Mouse (Mus musculus) midbrain, postnatal 0 days (tissue): Measurements from ENCODE around the gene Hs2st1. TPM values are rescaled to one million over a fixed set of nuclear protein-coding genes. Genes with fewer than 3 reads are reported as not detected.

Experiments used
- ATAC-seq: fragments of 200-750 bp; cut with Nextera tagmentation; 2 replicates; pipeline ENCODE4 v1.8.0; 2017; ENCODE audit warnings: moderate number of reproducible peaks, mild to moderate bottlenecking, moderate TSS enrichment, moderate library complexity; ENCODE audit not compliant: low FRiP score
- DNase-seq: peaks from one replicate; pipeline ENCODE4 v3.0.0-alpha.2; 2015; ENCODE audit warnings: low spot score
- H3K27ac ChIP-seq: fragments of 300-500 bp; sonication (generic); 2 replicates; pipeline ENCODE4 v1.5.1; 2014; ENCODE audit warnings: low read depth, mild to moderate bottlenecking, low read length, mixed read lengths
- H3K27me3 ChIP-seq: fragments of 300-500 bp; sonication (generic); 2 replicates; pipeline ENCODE4 v1.6.1; 2014; ENCODE audit warnings: low read length, control low read depth, mixed read lengths; ENCODE audit not compliant: insufficient read depth
- H3K36me3 ChIP-seq: fragments of 300-500 bp; sonication (generic); 2 replicates; pipeline ENCODE4 v1.6.1; 2014; ENCODE audit warnings: low read length, control low read depth, mixed read lengths; ENCODE audit not compliant: insufficient read depth
- H3K4me1 ChIP-seq: fragments of 300-500 bp; sonication (generic); 2 replicates; pipeline ENCODE4 v1.6.1; 2014; ENCODE audit warnings: mild to moderate bottlenecking, control low read depth, antibody characterized with exemption, low read length, mixed read lengths; ENCODE audit not compliant: insufficient read depth
- H3K4me2 ChIP-seq: fragments of 300-500 bp; sonication (generic); 2 replicates; pipeline ENCODE4 v1.6.1; 2014; ENCODE audit warnings: low read depth, mild to moderate bottlenecking, low read length, mixed read lengths; ENCODE audit not compliant: poor library complexity, severe bottlenecking
- H3K4me3 ChIP-seq: fragments of 300-500 bp; sonication (generic); 2 replicates; pipeline ENCODE4 v1.5.1; 2014; ENCODE audit warnings: low read depth, mild to moderate bottlenecking, low read length, moderate library complexity
- H3K9ac ChIP-seq: fragments of 300-500 bp; sonication (generic); replicated peaks from 2 replicates; pipeline ENCODE4 v1.6.1; 2014; ENCODE audit warnings: mild to moderate bottlenecking, low read length, moderate library complexity, mixed read lengths; ENCODE audit not compliant: poor library complexity, severe bottlenecking
- H3K9me3 ChIP-seq: fragments of 300-500 bp; sonication (generic); 2 replicates; pipeline ENCODE4 v1.6.1; 2016; ENCODE audit warnings: low read length, control low read depth
- CTCF ChIP-seq: IDR thresholded peaks from 2 replicates; pipeline ENCODE4 v1.5.1; 2016; ENCODE audit warnings: antibody characterized with exemption, mild to moderate bottlenecking
- WGBS: fragments of 180-500 bp; shearing (Covaris S2); extraction: QIAGEN DNeasy Blood & Tissue Kit; methylation state at CpG from one replicate; pipeline ENCODE4 v1.1.7; 2014; 5-methylcytosine and 5-hydroxymethylcytosine counted together
- polyA plus RNA-seq: library from polyadenylated mRNA; unstranded; fragments of >200 nt; fragmentation: Nextera tagmentation; extraction: Ambion mirVana; gene quantifications from 2 replicates; pipeline ENCODE4 v1.2.1, GENCODE M21; 2015
- total RNA-seq: library from RNA; depleted of rRNA; stranded (reverse); fragments of >200 nt; gene quantifications from 2 replicates; pipeline ENCODE4 v1.2.3, GENCODE M21; 2014

Gene Hs2st1
- total and polyA plus RNA-seq, 2 experiments from 2014 or later = 13.4 to 48.5 TPM

- no peak overlapping the region for H3K27ac ChIP-seq
- DNase-seq (no peak), ATAC-seq (no peak)
Measured at GRCm38 (mm10) chr3:144546490-144546889, 23.5 kb downstream of the Hs2st1 start.

DNA sequence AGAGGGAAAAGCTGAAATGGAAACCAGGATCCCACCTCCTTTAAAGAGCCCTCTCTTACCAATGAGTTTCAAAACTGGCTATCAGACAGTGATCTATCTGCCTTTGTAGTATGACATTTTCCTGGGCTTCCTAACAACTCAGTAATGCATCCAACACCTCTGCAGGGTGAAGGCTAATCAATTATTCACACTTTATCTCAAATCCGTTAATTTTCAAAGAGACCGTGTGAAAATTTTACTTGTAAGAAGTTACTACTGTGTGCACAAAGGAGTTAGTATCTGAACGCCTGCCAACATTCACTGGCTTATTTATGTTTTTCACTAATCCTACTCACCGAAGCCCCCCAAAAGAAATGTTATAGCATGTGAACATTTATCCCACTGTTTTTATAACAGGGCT lies 24.1 kb downstream of the Hs2st1 start:
- ATAC-seq (no peak), DNase-seq (no peak)

More at GRCm38 (mm10) chr3:144546490-144546889, 23.5 kb downstream of the Hs2st1 start:
- Histone ChIP-seq H3K27me3 (no peaks in the 10 kb centered on the region), H3K36me3 (no peaks in the 10 kb centered on the region), H3K4me2 (no peak overlapping the region), H3K9ac (no peak overlapping the region), H3K4me1 (0 out of 2 replicates have a peak, but pooled peaks cover 2% of the 10 kb centered on the region), H3K4me3 (no peak overlapping the region), H3K9me3 (no peaks in the 10 kb centered on the region)
- TF ChIP-seq CTCF = no peak
- 49% methylated on average over 4 of the region's 4 CpGs for WGBS

GRCm38 (mm10) chr3:144545152-144545551 lies 24.8 kb downstream of the Hs2st1 start:
- ATAC-seq (no peak), DNase-seq (no peak)
- 83% methylated on average over 7 of the region's 7 CpGs for WGBS
- H3K27ac ChIP-seq = no peak overlapping the region
- no peaks in the 10 kb centered on the region for H3K27me3 ChIP-seq
- 0 out of 2 replicates have a peak, but pooled peaks cover 2% of the 10 kb centered on the region for H3K4me1 ChIP-seq
- H3K9me3 ChIP-seq = no peaks in the 10 kb centered on the region
- no peak overlapping the region for H3K4me2 ChIP-seq
- H3K9ac ChIP-seq = no peak overlapping the region
- TF ChIP-seq CTCF = no peak
- no peak overlapping the region for H3K4me3 ChIP-seq
- H3K36me3 ChIP-seq = no peaks in the 10 kb centered on the region

More for the DNA sequence above, 24.1 kb downstream of the Hs2st1 start:
- no peak for TF ChIP-seq CTCF
- Histone ChIP-seq H3K4me3 (no peak overlapping the region), H3K27me3 (no peaks in the 10 kb centered on the region), H3K36me3 (no peaks in the 10 kb centered on the region), H3K4me1 (0 out of 2 replicates have a peak, but pooled peaks cover 2% of the 10 kb centered on the region), H3K27ac (no peak overlapping the region), H3K4me2 (no peak overlapping the region), H3K9me3 (no peaks in the 10 kb centered on the region), H3K9ac (no peak overlapping the region)
- 16% methylated on average over 4 of the region's 4 CpGs for WGBS

DNA sequence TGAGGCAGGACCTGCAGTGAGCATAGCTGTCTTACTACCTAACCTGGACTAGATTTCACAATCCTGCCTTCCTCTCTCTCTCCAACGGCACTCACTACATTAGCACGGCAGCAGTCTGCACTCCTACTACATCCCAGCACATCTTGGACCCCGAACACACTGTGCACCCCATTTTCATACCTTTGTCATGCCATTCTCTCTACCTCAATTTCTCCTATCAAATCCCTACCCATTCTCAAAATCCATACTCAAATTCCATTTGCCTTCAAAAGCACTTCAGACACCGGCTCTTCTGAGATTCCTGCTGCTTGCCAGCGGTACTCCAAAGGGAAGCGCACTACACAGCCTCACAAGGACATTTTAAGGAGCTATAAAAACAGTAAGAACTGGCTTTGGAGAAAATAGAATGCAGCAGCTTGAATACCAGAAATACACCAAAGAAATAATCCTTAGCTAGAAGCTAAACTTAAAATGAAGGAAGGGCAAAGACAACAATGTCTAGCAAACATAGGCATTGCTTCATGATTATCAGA lies 28.0 kb downstream of the Hs2st1 start:
- 73% methylated on average over 6 of the region's 6 CpGs for WGBS
- DNase-seq (no peak), ATAC-seq (no peak)

DNA sequence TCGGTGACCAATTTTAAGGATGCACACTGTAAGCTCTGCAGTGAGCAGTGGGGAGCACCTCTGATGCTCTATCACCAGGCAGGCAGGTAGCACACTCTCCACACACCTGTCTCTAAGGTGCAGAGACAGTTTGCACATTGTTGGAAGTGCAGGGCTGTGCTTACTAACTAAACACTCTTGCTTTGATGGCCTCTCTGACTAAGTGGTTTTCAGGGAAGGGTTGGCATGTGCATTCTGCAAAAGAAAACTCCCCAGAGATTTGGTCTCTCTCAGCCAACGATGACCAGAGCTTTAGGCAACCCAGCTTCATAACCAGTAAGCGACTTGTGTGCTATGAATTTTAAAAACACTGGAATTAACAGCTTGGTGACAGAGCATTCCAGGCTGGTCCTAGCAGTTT lies 29.2 kb downstream of the Hs2st1 start:
- no peaks in the 10 kb centered on the region for H3K36me3 ChIP-seq
- H3K4me2 ChIP-seq = no peak overlapping the region
- no peaks in the 10 kb centered on the region for H3K4me1 ChIP-seq
- H3K9ac ChIP-seq = no peak overlapping the region
- no peaks in the 10 kb centered on the region for H3K9me3 ChIP-seq
- 76% methylated on average over 3 of the region's 3 CpGs for WGBS
- no peak for ATAC-seq
- H3K27me3 ChIP-seq = no peaks in the 10 kb centered on the region
- H3K4me3 ChIP-seq = no peak overlapping the region
- no peak for TF ChIP-seq CTCF
- no peak overlapping the region for H3K27ac ChIP-seq
- no peak for DNase-seq

More for the DNA sequence above, 28.0 kb downstream of the Hs2st1 start:
- 0 out of 2 replicates have a peak, but pooled peaks cover 2% of the 10 kb centered on the region for H3K4me1 ChIP-seq
- no peak overlapping the region for H3K4me3 ChIP-seq
- H3K4me2 ChIP-seq = no peak overlapping the region
- no peak for TF ChIP-seq CTCF
- no peaks in the 10 kb centered on the region for H3K36me3 ChIP-seq
- H3K27me3 ChIP-seq = no peaks in the 10 kb centered on the region
- H3K9me3 ChIP-seq = no peaks in the 10 kb centered on the region
- no peak overlapping the region for H3K27ac ChIP-seq
- no peak overlapping the region for H3K9ac ChIP-seq

- no peak overlapping the region for H3K4me3 ChIP-seq
- DNase-seq (no peak), ATAC-seq (no peak)
- TF ChIP-seq CTCF = no peak
- H3K9me3 ChIP-seq = no peaks in the 10 kb centered on the region
- no peak overlapping the region for H3K27ac ChIP-seq
- no peak overlapping the region for H3K4me2 ChIP-seq
- H3K9ac ChIP-seq = no peak overlapping the region
- no peaks in the 10 kb centered on the region for H3K36me3 ChIP-seq
- no peaks in the 10 kb centered on the region for H3K4me1 ChIP-seq
- WGBS = 74% methylated on average over 3 of the region's 3 CpGs
- no peaks in the 10 kb centered on the region for H3K27me3 ChIP-seq
Measured at GRCm38 (mm10) chr3:144539051-144539450, 30.9 kb downstream of the Hs2st1 start.
